Mouse (Mus musculus) midbrain, embryonic 11.5 days (tissue): ENCODE measurements around the gene Erc2. TPM values are rescaled to one million over a fixed set of nuclear protein-coding genes. Genes with fewer than 3 reads are reported as not detected.

Experiments
- ATAC-seq: fragments of 200-750 bp; cut with Nextera tagmentation; 2 replicates; pipeline ENCODE4 v1.8.0; 2017; ENCODE audit warnings: moderate TSS enrichment, moderate library complexity; ENCODE audit not compliant: low FRiP score
- DNase-seq: peaks from one replicate; pipeline ENCODE4 v3.0.0; 2015; ENCODE audit warnings: low spot score; ENCODE audit errors: missing footprints
- H3K27ac ChIP-seq: fragments of 300-500 bp; sonication (generic); 2 replicates; pipeline ENCODE4 v1.5.1; 2014; ENCODE audit warnings: low read depth, low read length
- H3K27me3 ChIP-seq: fragments of 300-500 bp; sonication (generic); 2 replicates; pipeline ENCODE4 v1.6.1; 2014; ENCODE audit warnings: mild to moderate bottlenecking, low read length, moderate library complexity, mixed read lengths; ENCODE audit not compliant: control insufficient read depth, insufficient read depth
- H3K36me3 ChIP-seq: fragments of 300-500 bp; sonication (generic); 2 replicates; pipeline ENCODE4 v1.6.1; 2014; ENCODE audit warnings: mild to moderate bottlenecking, low read length, moderate library complexity, mixed read lengths; ENCODE audit not compliant: control insufficient read depth, insufficient read depth
- H3K4me1 ChIP-seq: fragments of 300-500 bp; sonication (generic); 2 replicates; pipeline ENCODE4 v1.6.1; 2014; ENCODE audit warnings: low read length; ENCODE audit not compliant: control insufficient read depth, insufficient read depth
- H3K4me2 ChIP-seq: fragments of 300-500 bp; sonication (generic); 2 replicates; pipeline ENCODE4 v1.6.1; 2014; ENCODE audit warnings: mild to moderate bottlenecking, moderate library complexity
- H3K4me3 ChIP-seq: fragments of 300-500 bp; sonication (generic); 2 replicates; pipeline ENCODE4 v1.5.1; 2014; ENCODE audit warnings: low read depth, low read length
- H3K9ac ChIP-seq: fragments of 300-500 bp; sonication (generic); 2 replicates; pipeline ENCODE4 v1.6.1; 2014; ENCODE audit warnings: low read length
- H3K9me3 ChIP-seq: fragments of 300-500 bp; sonication (generic); 2 replicates; pipeline ENCODE4 v1.6.1; 2016; ENCODE audit warnings: low read length; ENCODE audit not compliant: control insufficient read depth
- WGBS: fragments of 180-500 bp; shearing (Covaris S2); extraction: QIAGEN DNeasy Blood & Tissue Kit; methylation state at CpG from one replicate; pipeline ENCODE4 v1.1.7; 2014; 5-methylcytosine and 5-hydroxymethylcytosine counted together
- polyA plus RNA-seq: library from polyadenylated mRNA; unstranded; fragments of >200 nt; fragmentation: Nextera tagmentation; extraction: Ambion mirVana; gene quantifications from 2 replicates; pipeline ENCODE4 v1.2.1, GENCODE M21; 2014

The Erc2 gene
- polyA plus RNA-seq, 1 experiment from 2014 or later: 10.6 TPM

DNA sequence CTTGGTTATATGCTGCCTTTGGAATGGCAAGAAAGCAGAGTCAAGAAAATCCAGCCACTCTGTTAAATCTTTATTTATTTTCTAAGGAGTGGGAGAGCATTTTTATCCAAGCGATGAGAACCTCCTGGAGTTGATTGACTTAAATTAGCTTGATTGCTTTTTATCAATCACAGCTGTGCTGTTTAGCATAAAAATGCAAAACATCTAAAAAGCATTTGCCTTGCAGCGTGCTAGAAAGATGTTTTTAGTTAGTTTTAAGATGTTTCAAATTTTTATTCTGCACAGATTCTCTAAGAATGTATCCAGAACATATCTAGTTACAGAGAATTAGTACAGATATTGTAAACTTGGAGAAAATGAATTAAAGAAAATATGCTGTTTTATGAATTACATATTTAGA lies 315.7 kb downstream of the Erc2 start:
- WGBS: 83% methylated on average over 2 of the region's 2 CpGs
- ATAC-seq: no peak
- no peak for DNase-seq
- H3K27ac ChIP-seq: no peak overlapping the region
- no peak overlapping the region for H3K4me3 ChIP-seq
- H3K36me3 ChIP-seq: no peaks in the 10 kb centered on the region
- H3K4me2 ChIP-seq: no peak overlapping the region
- no peak overlapping the region for H3K9ac ChIP-seq
- no peaks in the 10 kb centered on the region for H3K9me3 ChIP-seq
- H3K27me3 ChIP-seq: no peaks in the 10 kb centered on the region
- H3K4me1 ChIP-seq: no peaks in the 10 kb centered on the region

DNA sequence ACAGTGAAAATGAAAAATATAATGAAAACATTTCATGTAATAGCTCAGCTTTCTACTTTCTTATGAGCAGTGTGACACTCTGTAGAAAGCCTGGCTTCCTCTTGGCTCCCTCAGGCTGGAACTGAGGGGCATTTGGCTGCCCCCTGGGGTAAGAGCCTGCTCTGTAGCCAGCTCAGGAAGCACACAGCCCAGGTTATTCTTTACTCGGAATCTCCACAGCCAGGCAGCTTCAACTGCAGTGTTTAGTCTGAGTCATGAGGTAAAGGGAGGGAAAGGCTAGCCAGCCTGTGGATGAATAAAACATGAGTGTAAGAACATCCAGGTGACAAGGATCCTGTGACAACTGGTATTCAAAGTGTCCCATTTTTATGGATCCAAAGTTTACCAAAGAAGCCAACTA lies 323.0 kb downstream of the Erc2 start:
- no peak for DNase-seq
- Histone ChIP-seq H3K4me2 (no peak overlapping the region), H3K27me3 (no peaks in the 10 kb centered on the region), H3K4me3 (no peak overlapping the region), H3K27ac (no peak overlapping the region), H3K4me1 (no peaks in the 10 kb centered on the region), H3K9me3 (no peaks in the 10 kb centered on the region), H3K9ac (no peak overlapping the region), H3K36me3 (no peaks in the 10 kb centered on the region)
- 38% methylated on average over 1 of the region's 1 CpGs for WGBS
- no peak for ATAC-seq

DNA sequence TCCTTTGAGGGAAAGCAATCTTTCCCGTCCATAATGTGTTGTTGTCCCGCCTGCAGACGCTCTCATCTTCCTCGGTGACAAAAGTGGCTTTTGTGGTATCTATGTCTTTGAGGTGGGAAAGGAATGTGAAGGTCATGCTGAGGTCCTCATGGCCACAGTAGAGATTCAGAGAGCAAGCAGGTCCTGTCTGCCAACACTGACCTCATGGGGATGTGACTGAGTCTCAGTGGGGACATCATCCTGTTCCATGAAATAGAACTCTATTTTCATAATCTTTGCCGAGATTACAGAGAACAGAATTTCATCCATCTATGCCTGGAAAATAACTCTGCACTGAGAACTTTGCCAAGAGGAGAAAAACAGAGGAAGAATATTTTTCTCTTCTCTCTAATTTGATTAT lies 324.0 kb downstream of the Erc2 start:
- Histone ChIP-seq H3K36me3 (no peaks in the 10 kb centered on the region), H3K27ac (no peak overlapping the region), H3K27me3 (no peaks in the 10 kb centered on the region), H3K4me1 (no peaks in the 10 kb centered on the region), H3K4me3 (no peak overlapping the region), H3K9me3 (no peaks in the 10 kb centered on the region), H3K9ac (no peak overlapping the region), H3K4me2 (no peak overlapping the region)
- DNase-seq (no peak), ATAC-seq (no peak)
- 69% methylated on average over 5 of the region's 5 CpGs for WGBS

- H3K4me1 ChIP-seq: no peaks in the 10 kb centered on the region
- DNase-seq (no peak), ATAC-seq (no peak)
- H3K4me2 ChIP-seq: no peak overlapping the region
- H3K27me3 ChIP-seq: no peaks in the 10 kb centered on the region
- H3K9ac ChIP-seq: no peak overlapping the region
- H3K9me3 ChIP-seq: no peaks in the 10 kb centered on the region
- no peaks in the 10 kb centered on the region for H3K36me3 ChIP-seq
- no peak overlapping the region for H3K27ac ChIP-seq
- H3K4me3 ChIP-seq: no peak overlapping the region
- WGBS: 69% methylated on average over 8 of the region's 8 CpGs
Measured at GRCm38 (mm10) chr14:27948391-27948790, 326.2 kb downstream of the Erc2 start.

DNA sequence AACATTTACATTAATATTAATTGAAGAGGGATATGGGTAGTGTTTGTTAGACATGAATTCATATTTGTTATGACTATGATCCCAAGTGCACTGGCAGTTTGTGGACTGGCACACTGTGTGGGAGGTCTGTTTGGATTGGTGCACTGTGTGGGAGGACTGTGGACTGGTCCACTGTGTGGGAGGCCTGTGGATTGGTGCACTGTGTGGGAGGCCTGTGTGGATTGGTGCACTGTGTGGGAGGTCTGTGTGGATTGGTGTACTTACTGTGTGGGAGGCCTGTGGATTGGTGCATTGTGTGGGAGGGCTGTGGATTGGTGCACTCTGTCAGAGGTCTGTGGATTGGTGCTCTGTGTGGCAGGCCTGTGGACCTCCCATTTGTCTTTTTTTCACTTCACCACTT lies 331.6 kb downstream of the Erc2 start:
- no peak for DNase-seq
- H3K9me3 ChIP-seq: no peaks in the 10 kb centered on the region
- no peak overlapping the region for H3K9ac ChIP-seq
- H3K27me3 ChIP-seq: no peaks in the 10 kb centered on the region
- H3K4me1 ChIP-seq: no peaks in the 10 kb centered on the region
- H3K4me3 ChIP-seq: no peak overlapping the region
- H3K36me3 ChIP-seq: no peaks in the 10 kb centered on the region
- no peak overlapping the region for H3K4me2 ChIP-seq
- H3K27ac ChIP-seq: no peak overlapping the region
- ATAC-seq: 0 out of 2 replicates have a peak, but pooled peaks have one; percentile 27

DNA sequence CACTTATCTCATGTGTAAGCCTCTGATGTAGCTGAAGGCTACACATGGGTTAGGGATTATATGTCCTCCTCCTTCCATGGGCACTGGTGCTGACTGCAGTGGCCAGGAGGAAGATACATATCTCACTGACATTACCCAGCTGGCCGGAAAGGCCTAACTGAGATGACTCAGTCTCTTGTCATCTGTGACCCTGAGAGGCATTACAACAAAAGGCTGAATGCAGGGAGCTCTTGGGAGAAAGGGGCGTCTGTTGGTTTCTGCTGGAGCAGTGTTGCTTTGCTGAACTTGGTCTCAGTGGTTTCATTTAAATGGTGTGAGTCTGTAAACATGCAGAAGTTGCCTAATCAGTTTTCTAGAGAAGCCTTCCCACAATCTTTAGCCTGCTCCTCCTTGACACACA lies 334.6 kb downstream of the Erc2 start:
- Histone ChIP-seq H3K9ac (no peak overlapping the region), H3K36me3 (no peaks in the 10 kb centered on the region), H3K4me2 (no peak overlapping the region), H3K4me3 (no peak overlapping the region), H3K4me1 (no peaks in the 10 kb centered on the region), H3K27ac (no peak overlapping the region), H3K9me3 (no peaks in the 10 kb centered on the region), H3K27me3 (no peaks in the 10 kb centered on the region)
- ATAC-seq (no peak), DNase-seq (no peak)
- whole genome bisulfite sequencing: 65% methylated on average over 2 of the region's 2 CpGs

- H3K9me3 ChIP-seq: no peaks in the 10 kb centered on the region
- H3K4me3 ChIP-seq: no peak overlapping the region
- WGBS: 89% methylated on average over 6 of the region's 6 CpGs
- H3K36me3 ChIP-seq: no peaks in the 10 kb centered on the region
- ATAC-seq (no peak), DNase-seq (no peak)
- H3K9ac ChIP-seq: no peak overlapping the region
- no peaks in the 10 kb centered on the region for H3K27me3 ChIP-seq
- H3K4me2 ChIP-seq: no peak overlapping the region
- no peaks in the 10 kb centered on the region for H3K4me1 ChIP-seq
- H3K27ac ChIP-seq: no peak overlapping the region
Measured at GRCm38 (mm10) chr14:27973701-27974100, 351.5 kb downstream of the Erc2 start.

- no peak for ATAC-seq
- H3K9me3 ChIP-seq: no peaks in the 10 kb centered on the region
- no peak overlapping the region for H3K4me2 ChIP-seq
- no peak for DNase-seq
- H3K36me3 ChIP-seq: no peaks in the 10 kb centered on the region
- no peak overlapping the region for H3K9ac ChIP-seq
- H3K4me3 ChIP-seq: no peak overlapping the region
- H3K4me1 ChIP-seq: no peaks in the 10 kb centered on the region
- 85% methylated on average over 1 of the region's 1 CpGs for WGBS
- H3K27ac ChIP-seq: no peak overlapping the region
- no peaks in the 10 kb centered on the region for H3K27me3 ChIP-seq
Measured at GRCm38 (mm10) chr14:27975661-27976060, 353.4 kb downstream of the Erc2 start.

- H3K9ac ChIP-seq: no peak overlapping the region
- H3K4me1 ChIP-seq: no peaks in the 10 kb centered on the region
- 82% methylated on average over 3 of the region's 3 CpGs for WGBS
- H3K4me2 ChIP-seq: no peak overlapping the region
- H3K27ac ChIP-seq: no peak overlapping the region
- no peaks in the 10 kb centered on the region for H3K27me3 ChIP-seq
- no peak for ATAC-seq
- DNase-seq: no peak
- no peak overlapping the region for H3K4me3 ChIP-seq
- H3K36me3 ChIP-seq: no peaks in the 10 kb centered on the region
- no peaks in the 10 kb centered on the region for H3K9me3 ChIP-seq
Measured at GRCm38 (mm10) chr14:27984758-27985157, 362.5 kb downstream of the Erc2 start.

- no peak overlapping the region for H3K9ac ChIP-seq
- H3K27me3 ChIP-seq: no peaks in the 10 kb centered on the region
- no peak overlapping the region for H3K4me3 ChIP-seq
- H3K4me1 ChIP-seq: no peaks in the 10 kb centered on the region
- no peak overlapping the region for H3K4me2 ChIP-seq
- no peak for ATAC-seq
- 83% methylated on average over 5 of the region's 5 CpGs for WGBS
- H3K36me3 ChIP-seq: no peaks in the 10 kb centered on the region
- no peak overlapping the region for H3K27ac ChIP-seq
- no peaks in the 10 kb centered on the region for H3K9me3 ChIP-seq
- no peak for DNase-seq
Measured at GRCm38 (mm10) chr14:27985201-27985600, 363.0 kb downstream of the Erc2 start.
